Comparison of ENCODE assay signal across 18 mouse cellular contexts in the genomic region with DNA sequence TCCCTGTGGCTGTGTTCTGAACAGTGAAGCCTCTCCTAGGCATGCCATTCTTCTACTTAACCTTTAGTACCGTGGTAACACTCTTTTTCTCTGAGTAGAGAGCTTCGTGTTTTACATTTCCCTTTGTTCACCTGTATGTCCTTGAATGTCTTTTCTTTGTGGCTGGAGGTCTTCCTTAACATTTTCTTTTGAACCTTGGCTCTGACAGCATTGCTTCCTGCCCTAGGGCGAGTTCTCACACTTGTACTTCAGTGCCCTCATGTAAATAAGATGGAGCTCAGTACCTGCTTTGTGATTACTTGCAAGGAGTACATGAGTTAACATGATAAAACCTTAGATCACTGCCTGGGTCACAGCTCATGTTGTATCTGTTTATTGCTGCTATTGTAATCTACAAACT. TPM values are rescaled to one million over a fixed set of nuclear protein-coding genes. Genes with fewer than 3 reads are reported as not detected.
"Had no signal": no experiment of that assay in that cellular context is flagged by ENCODE, and none has a peak within 500 bp of the region (broad histone marks: within the 10 kb centered on the region; RNA-seq: fewer than 3 reads in every experiment).

No protein-coding gene starts in this region.

- H3K4me3 ChIP-seq: midbrain, embryonic 12.5 days; myocyte; neural tube, embryonic 12.5 days; stomach, embryonic 15.5 days had no signal

- ATAC-seq: midbrain, embryonic 16.5 days had no signal

- H3K9ac ChIP-seq: lung, embryonic 14.5 days; midbrain, embryonic 12.5 days; neural tube, embryonic 12.5 days; stomach, embryonic 15.5 days had no signal

- H3K27me3 ChIP-seq: midbrain, embryonic 12.5 days; neural tube, embryonic 12.5 days; stomach, embryonic 15.5 days had no signal

- H3K9me3 ChIP-seq: midbrain, embryonic 12.5 days; neural tube, embryonic 12.5 days; stomach, embryonic 15.5 days had no signal

- DNase-seq: lung, adult 18-20 months; lung, embryonic 14.5 days; lung, postnatal 10 days; lung, postnatal 4 days; midbrain, embryonic 14.5 days; right cerebral cortex, postnatal 14 days; thymus, adult 2 months; thymus, postnatal 25 days; thymus, postnatal 4 days had no signal

- H3K4me2 ChIP-seq: lung, embryonic 14.5 days; midbrain, embryonic 12.5 days; neural tube, embryonic 12.5 days; stomach, embryonic 15.5 days had no signal

- H3K27ac ChIP-seq: midbrain, embryonic 12.5 days; neural tube, embryonic 12.5 days; stomach, embryonic 15.5 days; stomach, postnatal 0 days had no signal

RNA-seq across cellular contexts. Expression of a gene that starts 55.1 kb away (rescaled TPM):
- total RNA-seq: megakaryocyte, adult 5-6 weeks; megakaryocyte-erythroid progenitor cell, adult 5-6 weeks; neutrophil, adult 5-6 weeks had no signal
- polyA plus RNA-seq: midbrain, embryonic 14.5 days; myocyte had no signal
